Mouse (Mus musculus) cortical plate, adult 2 months (tissue): ENCODE measurements around the gene Trim38.

ENCODE experiments used
- CTCF ChIP-seq: fragments of 200-500 bp; IDR thresholded peaks from 2 replicates; pipeline ENCODE4 v1.5.1; 2011; ENCODE audit warnings: mild to moderate bottlenecking, control low read depth, low read length; ENCODE audit not compliant: insufficient read depth; ENCODE audit errors: extremely low read depth
- POLR2A ChIP-seq: fragments of 200-500 bp; IDR thresholded peaks from 2 replicates; pipeline ENCODE4 v1.6.1; 2011; ENCODE audit warnings: mild to moderate bottlenecking, low read length, control low read depth; ENCODE audit not compliant: insufficient read depth; ENCODE audit errors: extremely low read depth

DNA sequence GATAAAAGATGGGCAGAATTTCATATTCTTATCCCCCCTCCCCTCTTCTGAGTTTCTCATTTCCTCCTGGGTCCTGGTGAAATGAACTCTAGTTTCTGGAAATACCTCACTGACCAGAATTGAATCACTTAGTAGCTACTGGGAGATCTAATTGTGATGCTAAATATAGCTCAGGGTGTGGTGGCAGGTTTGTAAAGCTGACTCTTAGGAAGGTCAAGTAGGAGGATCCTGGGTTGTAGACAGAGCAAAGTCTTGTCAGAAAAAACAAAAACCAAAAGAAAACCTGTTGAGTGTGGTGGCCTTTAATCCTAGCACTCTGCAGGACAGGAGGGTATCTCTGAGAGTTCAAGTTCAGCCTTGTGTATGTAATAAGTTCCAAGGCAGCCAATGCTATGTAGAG lies 27.7 kb upstream of the Trim38 start:
- TF ChIP-seq CTCF (no peak), POLR2A (no peak)
